Mouse (Mus musculus): ENCODE data around the gene Zfyve19. TPM values are rescaled to one million over a fixed set of nuclear protein-coding genes. Genes with fewer than 3 reads are reported as not detected.

The Zfyve19 gene
- polyA plus RNA-seq, 1 experiment: 42.2 TPM

- H3K27ac ChIP-seq (ENCODE audit: control insufficient read depth, insufficient read depth, low read depth, low read length, poor library complexity): peak within 1 kb of the TSS; percentile 12; the same call in 1 of the 2 replicates
- WGBS: 2% methylated on average over 70 of the region's 73 CpGs
- TF ChIP-seq CTCF (IDR thresholded peaks at IDR 0.05; ENCODE audit: control insufficient read depth, insufficient read depth, low read length) (no peak), POLR2A (IDR thresholded peaks at IDR 0.05; ENCODE audit: borderline replicate concordance, control insufficient read depth, low read depth, low read length) (no peak)
- no peak within 1 kb of the TSS for H3K4me3 ChIP-seq (replicated peaks; ENCODE audit: control insufficient read depth, low read depth, low read length)
- H3K4me1 ChIP-seq (ENCODE audit: control insufficient read depth, insufficient read depth, low read length): no peaks in the 10 kb centered on the region
Observed at GRCm38 (mm10) chr2:119237210-119237870, 28.9 kb downstream of the Zfyve19 start, which contains the start of gene Spint1. Spint1 (plus strand) TSS chr2:119237362.

GRCm38 (mm10) chr2:119237871-119238220 lies 29.4 kb downstream of the Zfyve19 start:
- WGBS: 15% methylated on average over 31 of the region's 31 CpGs
- TF ChIP-seq CTCF (IDR thresholded peaks at IDR 0.05; ENCODE audit: control insufficient read depth, insufficient read depth, low read length) (no peak), POLR2A (IDR thresholded peaks at IDR 0.05; ENCODE audit: borderline replicate concordance, control insufficient read depth, low read depth, low read length) (no peak)
- peak overlapping the region; percentile 12; the same call in 1 of the 2 replicates for H3K27ac ChIP-seq (ENCODE audit: control insufficient read depth, insufficient read depth, low read depth, low read length, poor library complexity)
- no peak overlapping the region for H3K4me3 ChIP-seq (replicated peaks; ENCODE audit: control insufficient read depth, low read depth, low read length)
- no peaks in the 10 kb centered on the region for H3K4me1 ChIP-seq (ENCODE audit: control insufficient read depth, insufficient read depth, low read length)

GRCm38 (mm10) chr2:119238671-119239070 lies 30.3 kb downstream of the Zfyve19 start:
- 73% methylated on average over 2 of the region's 2 CpGs for WGBS
- Histone ChIP-seq H3K4me3 (replicated peaks; ENCODE audit: control insufficient read depth, low read depth, low read length) (no peak overlapping the region), H3K4me1 (ENCODE audit: control insufficient read depth, insufficient read depth, low read length) (no peaks in the 10 kb centered on the region), H3K27ac (ENCODE audit: control insufficient read depth, insufficient read depth, low read depth, low read length, poor library complexity) (no peak overlapping the region)
- TF ChIP-seq CTCF (IDR thresholded peaks at IDR 0.05; ENCODE audit: control insufficient read depth, insufficient read depth, low read length) (no peak), POLR2A (IDR thresholded peaks at IDR 0.05; ENCODE audit: borderline replicate concordance, control insufficient read depth, low read depth, low read length) (no peak)

- Histone ChIP-seq H3K4me3 (replicated peaks; ENCODE audit: control insufficient read depth, low read depth, low read length) (no peak overlapping the region), H3K27ac (ENCODE audit: control insufficient read depth, insufficient read depth, low read depth, low read length, poor library complexity) (no peak overlapping the region), H3K4me1 (ENCODE audit: control insufficient read depth, insufficient read depth, low read length) (no peaks in the 10 kb centered on the region)
- TF ChIP-seq CTCF (IDR thresholded peaks at IDR 0.05; ENCODE audit: control insufficient read depth, insufficient read depth, low read length): no peak
- no peak for TF ChIP-seq POLR2A (IDR thresholded peaks at IDR 0.05; ENCODE audit: borderline replicate concordance, control insufficient read depth, low read depth, low read length)
- 48% methylated on average over 4 of the region's 4 CpGs for WGBS
Observed at GRCm38 (mm10) chr2:119240075-119240818, 31.8 kb downstream of the Zfyve19 start.

GRCm38 (mm10) chr2:119240819-119241186 lies 32.4 kb downstream of the Zfyve19 start:
- Histone ChIP-seq H3K27ac (ENCODE audit: control insufficient read depth, insufficient read depth, low read depth, low read length, poor library complexity) (no peak overlapping the region), H3K4me1 (ENCODE audit: control insufficient read depth, insufficient read depth, low read length) (no peaks in the 10 kb centered on the region), H3K4me3 (replicated peaks; ENCODE audit: control insufficient read depth, low read depth, low read length) (no peak overlapping the region)
- WGBS: 81% methylated on average over 4 of the region's 4 CpGs
- no peak for TF ChIP-seq CTCF (IDR thresholded peaks at IDR 0.05; ENCODE audit: control insufficient read depth, insufficient read depth, low read length)
- TF ChIP-seq POLR2A (IDR thresholded peaks at IDR 0.05; ENCODE audit: borderline replicate concordance, control insufficient read depth, low read depth, low read length): no peak

GRCm38 (mm10) chr2:119242548-119242947 lies 34.1 kb downstream of the Zfyve19 start:
- Histone ChIP-seq H3K4me3 (replicated peaks; ENCODE audit: control insufficient read depth, low read depth, low read length) (no peak overlapping the region), H3K27ac (ENCODE audit: control insufficient read depth, insufficient read depth, low read depth, low read length, poor library complexity) (no peak overlapping the region), H3K4me1 (ENCODE audit: control insufficient read depth, insufficient read depth, low read length) (no peaks in the 10 kb centered on the region)
- TF ChIP-seq POLR2A (IDR thresholded peaks at IDR 0.05; ENCODE audit: borderline replicate concordance, control insufficient read depth, low read depth, low read length) (no peak), CTCF (IDR thresholded peaks at IDR 0.05; ENCODE audit: control insufficient read depth, insufficient read depth, low read length) (no peak)
- WGBS: 75% methylated on average over 9 of the region's 9 CpGs

GRCm38 (mm10) chr2:119245246-119245645 lies 36.8 kb downstream of the Zfyve19 start:
- H3K4me1 ChIP-seq (ENCODE audit: control insufficient read depth, insufficient read depth, low read length): no peaks in the 10 kb centered on the region
- 64% methylated on average over 7 of the region's 7 CpGs for WGBS
- TF ChIP-seq POLR2A (IDR thresholded peaks at IDR 0.05; ENCODE audit: borderline replicate concordance, control insufficient read depth, low read depth, low read length) (no peak), CTCF (IDR thresholded peaks at IDR 0.05; ENCODE audit: control insufficient read depth, insufficient read depth, low read length) (no peak)

GRCm38 (mm10) chr2:119247904-119248303 lies 39.5 kb downstream of the Zfyve19 start:
- Histone ChIP-seq H3K4me1 (ENCODE audit: control insufficient read depth, insufficient read depth, low read length) (no peaks in the 10 kb centered on the region; the same call in 1 of the 2 replicates), H3K27ac (ENCODE audit: control insufficient read depth, insufficient read depth, low read depth, low read length, poor library complexity) (no peak overlapping the region), H3K4me3 (replicated peaks; ENCODE audit: control insufficient read depth, low read depth, low read length) (no peak overlapping the region)
- WGBS: 80% methylated on average over 9 of the region's 9 CpGs
- TF ChIP-seq CTCF (IDR thresholded peaks at IDR 0.05; ENCODE audit: control insufficient read depth, insufficient read depth, low read length): no peak
- TF ChIP-seq POLR2A (IDR thresholded peaks at IDR 0.05; ENCODE audit: borderline replicate concordance, control insufficient read depth, low read depth, low read length): no peak

More at GRCm38 (mm10) chr2:119245246-119245645, 36.8 kb downstream of the Zfyve19 start:
- Histone ChIP-seq H3K27ac (ENCODE audit: control insufficient read depth, insufficient read depth, low read depth, low read length, poor library complexity) (no peak overlapping the region), H3K4me3 (replicated peaks; ENCODE audit: control insufficient read depth, low read depth, low read length) (no peak overlapping the region)
